Mouse (Mus musculus) G1E (cell line): Measurements from ENCODE around the gene Cep350. TPM values are rescaled to one million over a fixed set of nuclear protein-coding genes. Genes with fewer than 3 reads are reported as not detected.
A peak's percentile ranks its signal among the peaks of the same experiment; 100 is the strongest.

ENCODE experiments used
- ATAC-seq: 2 replicates; pipeline ENCODE4 v1.8.0; 2016; ENCODE audit warnings: mild to moderate bottlenecking; ENCODE audit not compliant: insufficient number of reproducible peaks, poor library complexity, low FRiP score, severe bottlenecking; ENCODE audit errors: extremely low read depth
- DNase-seq: peaks from one replicate; pipeline ENCODE4 v3.0.0; 2012; ENCODE audit warnings: low spot score
- H3K27me3 ChIP-seq: 2 replicates; pipeline ENCODE4 v1.6.1; 2012; ENCODE audit warnings: mild to moderate bottlenecking, low read length, inconsistent platforms; ENCODE audit not compliant: insufficient read depth
- H3K36me3 ChIP-seq: replicated peaks from 2 replicates; pipeline ENCODE3; 2012; ENCODE audit warnings: mild to moderate bottlenecking, inconsistent platforms
- H3K4me1 ChIP-seq: 2 replicates; pipeline ENCODE4 v1.6.1; 2012; ENCODE audit warnings: low read depth, low read length, inconsistent platforms, mixed read lengths; ENCODE audit not compliant: insufficient read depth
- H3K4me3 ChIP-seq: 2 replicates; pipeline ENCODE4 v1.5.1; 2012; ENCODE audit warnings: low read depth, mild to moderate bottlenecking, inconsistent platforms, low read length, moderate library complexity, mixed read lengths
- H3K9me3 ChIP-seq: replicated peaks from 2 replicates; pipeline ENCODE4 v1.6.1; 2012; ENCODE audit warnings: inconsistent platforms
- CTCF ChIP-seq: IDR thresholded peaks from 2 replicates; pipeline ENCODE4 v1.5.1; 2012; ENCODE audit warnings: low read depth, low read length, inconsistent platforms, mixed read lengths
- GATA1 ChIP-seq: IDR thresholded peaks from 2 replicates; pipeline ENCODE4 v1.6.1; 2012; ENCODE audit warnings: borderline replicate concordance, low read length, inconsistent platforms, mixed read lengths
- GATA2 ChIP-seq: IDR thresholded peaks from 2 replicates; pipeline ENCODE4 v1.6.1; 2012; ENCODE audit warnings: low read depth, low read length, inconsistent platforms, borderline replicate concordance
- POLR2AphosphoS5 ChIP-seq: IDR thresholded peaks from 2 replicates; pipeline ENCODE4 v1.6.1; 2012; ENCODE audit warnings: low read depth, low read length, inconsistent platforms; ENCODE audit not compliant: insufficient replicate concordance
- TAL1 ChIP-seq: conservative IDR thresholded peaks from 2 replicates; pipeline ENCODE4 v1.6.1; 2012; ENCODE audit warnings: low read depth, low read length, inconsistent platforms, mixed read lengths
- polyA plus RNA-seq: library from polyadenylated mRNA; stranded (reverse); fragments of >175 nt; gene quantifications from 2 replicates; pipeline ENCODE4 v1.2.3, GENCODE M21; 2012
- total RNA-seq, 2 experiments: library from RNA; stranded (forward) in 1 of 2; stranded (reverse) in 1 of 2; fragments of 200-1000 nt in 1 of 2; fragments of >200 nt in 1 of 2; fragmentation: Nextera tagmentation in 1 of 2; gene quantifications; 2 replicates each; pipeline ENCODE4 v1.2.3; 2014 to 2017

Cep350 gene
- total and polyA plus RNA-seq, 3 experiments: 3.3 to 98.2 (median 41.6) TPM

DNA sequence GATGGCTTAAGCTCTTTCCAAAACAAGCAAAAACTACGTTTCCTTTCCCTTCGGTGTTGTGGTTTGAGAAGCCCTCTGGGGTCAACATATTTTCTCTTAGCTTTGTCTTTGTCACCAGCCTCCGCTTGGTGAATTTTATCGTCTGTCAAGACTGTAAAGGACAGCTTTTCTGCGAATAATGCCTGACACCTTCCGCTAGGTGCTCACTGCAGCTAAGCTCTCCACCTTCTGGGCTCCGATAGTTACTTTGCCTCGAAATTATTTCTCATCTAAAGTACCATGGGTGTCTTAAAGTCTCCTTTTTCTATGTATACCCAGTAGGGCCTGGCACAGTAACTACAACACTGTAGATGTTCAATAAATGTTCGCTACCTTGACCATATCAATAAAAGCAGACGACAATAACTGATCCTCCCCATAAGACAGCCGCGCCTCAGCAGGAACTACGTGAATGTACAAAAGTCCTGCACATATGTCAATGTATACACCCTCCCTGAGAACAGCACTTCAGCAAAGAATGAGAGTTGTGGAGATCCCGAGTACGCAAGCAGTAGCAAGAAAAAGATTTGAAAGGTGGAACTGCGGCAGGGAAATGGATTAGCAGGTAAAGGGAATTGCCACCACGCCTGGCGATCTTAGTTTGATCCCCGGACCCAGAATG is 794 bp upstream of the Cep350 start:
- ATAC-seq (no peak), DNase-seq (peak; percentile 4)
- peak overlapping the region; percentile 98 for H3K4me3 ChIP-seq
- no peak for TF ChIP-seq GATA2
- no peak for TF ChIP-seq CTCF
- TF ChIP-seq GATA1: no peak
- no peak for TF ChIP-seq TAL1
- no peak for TF ChIP-seq POLR2AphosphoS5
- no peaks in the 10 kb centered on the region for H3K27me3 ChIP-seq
- peaks cover 5% of the 10 kb centered on the region for H3K36me3 ChIP-seq
- peaks cover 26% of the 10 kb centered on the region for H3K4me1 ChIP-seq
- H3K9me3 ChIP-seq: peaks cover 2% of the 10 kb centered on the region; the same call in 1 of the 2 replicates

- DNase-seq: peak; percentile 48
- H3K4me3 ChIP-seq: peak overlapping the region; percentile 98
Measured at GRCm38 (mm10) chr1:155972146-155973067, 648 bp downstream of the Cep350 start.

DNA sequence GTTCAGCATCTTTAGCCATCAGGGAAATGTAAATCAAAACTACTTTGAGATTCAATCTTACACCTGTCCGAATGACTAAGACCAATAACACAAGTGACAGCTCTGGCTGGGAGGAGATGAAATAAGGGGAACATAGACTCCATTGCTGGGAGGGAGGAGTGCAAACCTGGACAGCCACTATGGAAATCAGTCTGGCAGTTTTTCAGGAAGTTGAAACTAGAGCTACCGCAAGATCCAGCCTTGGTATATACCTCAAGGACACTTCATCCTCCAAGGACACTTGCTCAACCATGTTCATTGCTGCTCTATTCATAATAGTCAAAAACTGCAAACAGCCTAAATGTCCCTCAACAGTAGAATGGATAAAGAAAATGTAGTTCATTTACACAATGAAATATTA is 23.9 kb downstream of the Cep350 start:
- Histone ChIP-seq H3K27me3 (no peaks in the 10 kb centered on the region), H3K4me1 (peaks cover 4% of the 10 kb centered on the region; the same call in 1 of the 2 replicates), H3K9me3 (no peaks in the 10 kb centered on the region), H3K4me3 (no peak overlapping the region), H3K36me3 (peaks cover 68% of the 10 kb centered on the region)
- TF ChIP-seq TAL1 (no peak), CTCF (no peak), POLR2AphosphoS5 (no peak), GATA2 (no peak)
- DNase-seq: no peak
- ATAC-seq: no peak

More at GRCm38 (mm10) chr1:155972146-155973067, 648 bp downstream of the Cep350 start:
- peaks cover 2% of the 10 kb centered on the region; the same call in 1 of the 2 replicates for H3K9me3 ChIP-seq
- ATAC-seq: no peak
- peaks cover 28% of the 10 kb centered on the region for H3K4me1 ChIP-seq
- peaks cover 17% of the 10 kb centered on the region for H3K36me3 ChIP-seq
- no peaks in the 10 kb centered on the region for H3K27me3 ChIP-seq
- no peak for TF ChIP-seq GATA2
- TF ChIP-seq GATA1: no peak
- TF ChIP-seq CTCF: no peak
- no peak for TF ChIP-seq POLR2AphosphoS5
- no peak for TF ChIP-seq TAL1

DNA sequence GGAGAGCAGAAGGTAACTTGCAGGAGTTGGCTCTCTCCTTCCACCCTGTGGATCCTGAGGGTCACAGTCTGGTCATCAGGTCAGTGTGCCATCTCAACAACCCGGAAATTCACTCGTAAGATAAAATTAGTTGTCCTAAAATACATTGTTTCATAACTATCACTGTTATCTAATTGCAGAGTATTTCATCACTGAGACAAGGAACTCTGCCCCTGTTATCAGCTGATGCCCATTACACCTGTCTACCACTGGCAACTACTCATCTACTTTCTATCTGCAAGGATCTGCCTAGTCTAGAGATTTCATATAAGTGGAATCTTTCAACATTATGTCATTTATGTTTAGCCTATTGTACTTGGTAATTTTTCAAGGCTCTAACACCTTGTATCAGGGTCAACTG is 28.7 kb downstream of the Cep350 start:
- H3K36me3 ChIP-seq: peaks cover 64% of the 10 kb centered on the region
- H3K27me3 ChIP-seq: no peaks in the 10 kb centered on the region
- DNase-seq: no peak
- H3K9me3 ChIP-seq: no peaks in the 10 kb centered on the region
- TF ChIP-seq GATA2 (no peak), POLR2AphosphoS5 (no peak)
- H3K4me1 ChIP-seq: peaks cover 4% of the 10 kb centered on the region; the same call in 1 of the 2 replicates
- ATAC-seq: no peak
- no peak overlapping the region for H3K4me3 ChIP-seq

- no peak for DNase-seq
- no peak for ATAC-seq
- no peaks in the 10 kb centered on the region for H3K4me1 ChIP-seq
- H3K9me3 ChIP-seq: no peaks in the 10 kb centered on the region
- no peak overlapping the region for H3K4me3 ChIP-seq
- H3K36me3 ChIP-seq: peaks cover 76% of the 10 kb centered on the region
- H3K27me3 ChIP-seq: no peaks in the 10 kb centered on the region
- TF ChIP-seq POLR2AphosphoS5 (no peak), CTCF (no peak), TAL1 (no peak), GATA2 (no peak), GATA1 (no peak)
Measured at GRCm38 (mm10) chr1:155937416-155937815, 35.6 kb downstream of the Cep350 start.

DNA sequence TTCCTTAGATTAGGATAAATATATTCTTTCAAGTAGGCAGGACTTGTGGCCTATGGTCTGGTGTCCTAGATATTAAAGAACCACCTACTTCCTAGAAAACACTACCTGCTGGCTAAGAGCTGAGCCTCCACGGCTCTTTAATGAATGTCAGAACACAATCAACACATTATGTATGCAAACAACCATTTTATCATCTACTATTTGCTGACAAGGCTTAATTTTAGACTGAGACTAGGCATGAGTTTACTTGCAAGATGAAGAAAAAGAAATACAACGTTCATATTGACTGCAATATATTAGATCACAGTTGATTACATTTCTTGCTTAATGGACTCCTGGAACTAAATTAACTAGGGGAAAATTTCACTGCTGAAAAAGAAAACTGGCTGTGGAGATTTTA is 38.4 kb downstream of the Cep350 start:
- Histone ChIP-seq H3K4me1 (peaks cover 2% of the 10 kb centered on the region; the same call in 1 of the 2 replicates), H3K36me3 (peaks cover 76% of the 10 kb centered on the region), H3K27me3 (no peaks in the 10 kb centered on the region), H3K9me3 (no peaks in the 10 kb centered on the region), H3K4me3 (no peak overlapping the region)
- ATAC-seq (no peak), DNase-seq (no peak)
- TF ChIP-seq CTCF (no peak), POLR2AphosphoS5 (no peak), TAL1 (no peak), GATA1 (no peak), GATA2 (no peak)
